Mouse (Mus musculus): Measurements from ENCODE around the gene Furin.

Gene Furin

GRCm38 (mm10) chr7:80373850-80374249, 31.4 kb downstream of the Furin start:
- no peak for DNase-seq (ENCODE audit: extremely low spot score, low read depth, low spot score)

DNA sequence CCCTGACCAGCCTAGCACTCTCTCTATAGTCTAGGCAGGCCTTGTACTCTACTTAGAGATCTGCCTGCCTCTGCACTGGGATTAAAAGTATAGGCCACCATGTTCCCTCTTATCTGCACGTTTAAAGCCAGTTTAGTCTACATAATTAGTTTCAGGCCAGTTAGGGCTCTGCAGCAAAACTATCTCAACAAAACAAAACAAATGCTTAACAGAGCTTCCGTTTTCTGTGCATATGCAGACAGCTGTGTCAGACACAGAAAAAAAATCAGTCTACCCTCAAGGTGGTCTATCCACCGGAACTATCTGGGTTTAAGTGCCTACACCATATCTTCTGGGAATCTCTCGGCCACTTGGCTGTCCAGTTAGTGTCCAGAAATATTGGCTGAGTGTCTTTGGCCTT, 31.9 kb downstream of the Furin start:
- no peak for DNase-seq (ENCODE audit: extremely low spot score, low read depth, low spot score)

- DNase-seq (ENCODE audit: extremely low spot score, low read depth, low spot score): no peak
These were observed 32.6 kb downstream of the Furin start for GRCm38 (mm10) chr7:80372667-80373066.

- DNase-seq (ENCODE audit: extremely low spot score, low read depth, low spot score): no peak
These were observed 33.1 kb downstream of the Furin start for GRCm38 (mm10) chr7:80372166-80372565.

DNA sequence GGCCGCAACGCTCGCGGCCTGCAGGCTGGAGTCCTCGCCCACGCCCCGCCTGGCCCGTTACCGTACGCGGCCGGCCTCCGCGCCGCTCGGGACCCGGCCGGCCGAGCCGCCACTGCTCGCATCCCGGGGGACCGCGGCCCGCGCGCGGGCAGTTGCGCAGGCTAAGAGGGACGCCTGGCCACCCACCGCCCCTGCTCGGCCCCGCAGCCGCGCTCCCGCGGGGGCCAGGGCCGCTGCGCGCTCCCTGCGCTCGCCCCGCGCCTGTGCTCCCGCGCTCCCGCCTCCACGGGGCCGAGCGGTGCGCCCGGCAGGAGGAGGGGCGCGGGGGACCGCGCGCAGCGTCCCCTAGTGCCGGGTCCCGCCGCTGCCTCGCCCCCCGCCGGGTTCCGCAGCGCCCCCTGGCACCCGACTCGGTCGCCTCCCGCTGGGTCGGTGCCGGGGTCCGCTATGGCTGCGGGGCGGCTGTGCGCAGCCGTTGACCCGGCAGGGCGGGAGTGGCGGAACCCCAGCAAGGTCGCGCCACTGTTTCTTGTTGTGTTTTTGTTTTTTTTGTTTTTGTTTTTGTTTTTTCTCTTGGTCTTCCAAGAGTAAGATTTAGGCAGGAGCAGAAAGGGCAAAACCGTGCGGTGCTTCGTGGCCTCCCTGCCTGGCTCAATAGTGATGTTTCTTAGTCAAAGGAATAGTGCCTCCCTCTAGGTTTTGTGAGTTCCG, 34.0 kb downstream of the Furin start, which contains the start of gene Man2a2:
Gene Man2a2 (minus strand): TSS at position 335 of the 711 bp plus-strand sequence.
- no peak for DNase-seq (ENCODE audit: extremely low spot score, low read depth, low spot score)

- no peak for DNase-seq (ENCODE audit: extremely low spot score, low read depth, low spot score)
These were observed 34.6 kb downstream of the Furin start for GRCm38 (mm10) chr7:80370649-80371040.

GRCm38 (mm10) chr7:80369967-80370431, 35.2 kb downstream of the Furin start:
- no peak for DNase-seq (ENCODE audit: extremely low spot score, low read depth, low spot score)

DNA sequence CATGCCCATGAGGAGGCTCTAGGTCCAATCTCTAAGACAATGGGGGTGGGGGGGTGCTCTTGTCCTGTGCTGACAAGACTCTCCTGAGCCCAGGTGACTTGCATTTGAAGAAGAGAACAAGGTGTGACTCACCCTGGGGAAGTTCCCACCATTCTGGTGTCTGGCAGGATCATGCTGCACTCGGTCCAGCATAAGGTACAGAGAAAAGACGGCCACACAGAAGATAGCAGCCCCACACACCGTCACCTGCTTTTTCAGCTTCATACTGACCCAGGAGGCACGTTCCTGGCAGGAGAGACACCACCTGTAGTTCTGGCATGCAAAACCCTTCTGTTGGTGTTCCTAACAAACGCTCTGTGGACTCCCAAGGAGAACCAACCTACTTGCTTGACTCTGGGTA, 35.8 kb downstream of the Furin start:
- no peak for DNase-seq (ENCODE audit: extremely low spot score, low read depth, low spot score)

GRCm38 (mm10) chr7:80368635-80369421, 36.4 kb downstream of the Furin start:
- DNase-seq (ENCODE audit: extremely low spot score, low read depth, low spot score): no peak

GRCm38 (mm10) chr7:80368009-80368408, 37.2 kb downstream of the Furin start:
- DNase-seq (ENCODE audit: extremely low spot score, low read depth, low spot score): no peak

- DNase-seq (ENCODE audit: extremely low spot score, low read depth, low spot score): no peak
These were observed 38.0 kb downstream of the Furin start for GRCm38 (mm10) chr7:80367232-80367631.

GRCm38 (mm10) chr7:80365759-80366158, 39.5 kb downstream of the Furin start:
- DNase-seq (ENCODE audit: extremely low spot score, low read depth, low spot score): no peak

DNA sequence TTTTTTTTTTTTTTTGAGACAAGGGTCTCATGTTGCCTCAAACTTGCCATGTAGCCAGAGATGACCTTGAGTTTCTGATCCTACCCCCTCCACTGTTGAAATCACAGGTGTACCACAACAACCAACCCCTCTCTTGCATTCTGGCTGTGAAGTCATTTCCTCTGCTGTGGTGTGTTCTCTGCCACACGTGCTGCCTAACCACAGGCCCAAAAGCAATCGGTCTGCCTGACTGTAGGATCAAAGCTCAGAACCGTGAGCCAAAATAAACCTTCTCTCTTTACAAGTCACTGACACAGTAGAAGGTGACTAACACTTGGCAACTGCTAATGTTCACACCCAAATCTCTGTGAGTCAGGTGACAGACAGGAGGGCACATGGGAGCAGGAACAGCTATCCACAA, 44.8 kb downstream of the Furin start:
- DNase-seq (ENCODE audit: extremely low spot score, low read depth, low spot score): no peak

DNA sequence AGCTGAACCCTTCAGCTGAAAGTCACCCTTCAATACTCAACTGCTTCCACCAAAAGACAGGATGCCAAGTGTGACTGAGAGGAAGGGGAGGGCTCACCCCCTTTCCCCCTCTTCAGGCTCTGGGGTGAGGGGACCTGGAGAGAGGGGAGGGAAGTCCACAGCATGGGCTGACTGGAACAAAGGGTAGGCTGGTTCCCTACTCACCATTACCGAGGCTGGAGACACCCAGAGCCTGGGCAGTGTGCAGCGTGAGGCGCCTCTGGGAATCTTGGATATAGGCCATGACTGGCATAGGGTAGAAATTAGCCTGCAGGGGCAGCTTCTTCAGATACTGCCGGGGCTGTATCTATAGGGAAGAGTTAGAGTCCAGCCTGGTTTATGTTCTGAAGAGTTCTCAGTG, 47.2 kb downstream of the Furin start:
- DNase-seq (ENCODE audit: extremely low spot score, low read depth, low spot score): no peak

DNA sequence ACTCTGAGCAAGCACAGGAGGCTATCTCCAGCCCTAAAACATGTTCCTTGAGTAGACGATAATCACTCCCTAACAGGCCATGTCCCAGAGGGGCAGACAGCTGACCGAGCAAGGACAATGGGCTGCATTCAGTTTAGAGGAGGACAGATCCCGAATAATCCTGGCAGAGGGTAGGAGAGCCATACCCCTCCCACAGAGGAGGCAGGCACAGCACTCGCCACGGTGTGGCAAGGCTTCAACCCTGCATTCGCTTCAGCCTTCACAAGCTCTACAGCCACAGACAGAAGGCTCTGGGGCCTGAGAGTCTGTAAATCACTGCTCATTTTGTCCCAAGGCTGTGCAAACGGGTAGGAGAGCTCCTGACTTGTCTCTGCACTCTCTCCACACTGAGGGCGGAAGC, 48.1 kb downstream of the Furin start:
- DNase-seq (ENCODE audit: extremely low spot score, low read depth, low spot score): no peak

- DNase-seq (ENCODE audit: extremely low spot score, low read depth, low spot score): no peak
These were observed 48.9 kb downstream of the Furin start for GRCm38 (mm10) chr7:80356351-80356750.

DNA sequence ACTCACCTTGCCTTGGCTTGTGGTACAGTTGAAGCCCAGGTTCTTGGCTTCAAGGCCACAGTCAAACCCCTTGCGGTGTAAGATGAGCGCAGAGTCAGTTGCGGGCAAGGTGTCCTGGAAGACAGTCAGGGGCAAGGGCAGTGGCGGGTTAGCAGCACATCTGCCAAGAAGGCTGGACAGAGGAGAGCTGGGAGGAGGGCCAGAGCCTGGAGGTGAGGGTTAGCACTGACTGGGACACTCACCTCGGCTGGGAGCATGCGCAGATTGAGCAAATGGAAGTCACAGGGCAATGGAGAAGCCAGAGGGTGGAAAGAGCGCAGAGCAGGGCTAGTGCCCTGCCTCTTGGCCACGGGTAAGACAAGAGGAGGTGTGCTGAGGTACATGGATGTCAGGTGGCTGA, 52.3 kb downstream of the Furin start:
- no peak for DNase-seq (ENCODE audit: extremely low spot score, low read depth, low spot score)

DNA sequence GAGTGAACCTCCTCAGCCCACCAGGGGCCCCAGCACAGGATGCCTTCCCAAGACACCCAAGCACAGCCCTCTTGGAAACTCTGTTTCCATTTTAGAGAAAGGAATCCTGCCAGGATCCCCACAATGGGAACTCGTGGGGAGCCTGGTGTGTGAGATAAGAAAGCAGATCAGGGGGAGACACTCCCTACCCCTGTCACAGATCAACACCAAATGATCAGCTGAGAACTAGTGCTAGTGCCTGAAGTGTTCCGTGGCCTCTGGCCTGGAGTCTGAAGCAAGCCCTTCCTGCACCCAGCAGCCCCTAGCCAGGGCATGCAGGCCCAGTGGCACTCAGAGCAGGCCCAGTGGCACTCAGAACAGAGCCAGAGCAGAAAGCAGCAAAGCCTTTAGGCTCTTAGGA, 54.4 kb downstream of the Furin start:
- DNase-seq (ENCODE audit: extremely low spot score, low read depth, low spot score): no peak

- no peak for DNase-seq (ENCODE audit: extremely low spot score, low read depth, low spot score)
These were observed 57.3 kb downstream of the Furin start for GRCm38 (mm10) chr7:80347670-80348586.

DNA sequence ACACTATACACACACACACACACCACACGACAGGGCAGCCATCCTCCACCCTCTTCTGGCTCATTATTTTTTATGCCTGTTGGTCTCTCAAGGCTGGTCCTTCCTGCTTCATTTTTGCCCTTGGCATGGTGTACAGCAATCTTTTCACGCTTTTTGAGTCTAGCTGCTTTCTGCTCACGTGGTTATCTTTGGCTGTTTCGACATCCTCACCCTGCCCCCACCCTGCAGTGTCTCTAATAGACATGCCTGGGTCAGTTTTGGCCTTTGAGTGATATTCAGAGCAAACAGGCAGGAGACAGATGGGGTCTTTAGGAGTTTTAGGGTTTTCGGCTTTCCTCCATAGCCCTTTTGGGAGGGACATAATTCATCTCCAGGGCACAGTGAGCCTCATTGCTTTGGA, 58.4 kb downstream of the Furin start:
- no peak for DNase-seq (ENCODE audit: extremely low spot score, low read depth, low spot score)

DNA sequence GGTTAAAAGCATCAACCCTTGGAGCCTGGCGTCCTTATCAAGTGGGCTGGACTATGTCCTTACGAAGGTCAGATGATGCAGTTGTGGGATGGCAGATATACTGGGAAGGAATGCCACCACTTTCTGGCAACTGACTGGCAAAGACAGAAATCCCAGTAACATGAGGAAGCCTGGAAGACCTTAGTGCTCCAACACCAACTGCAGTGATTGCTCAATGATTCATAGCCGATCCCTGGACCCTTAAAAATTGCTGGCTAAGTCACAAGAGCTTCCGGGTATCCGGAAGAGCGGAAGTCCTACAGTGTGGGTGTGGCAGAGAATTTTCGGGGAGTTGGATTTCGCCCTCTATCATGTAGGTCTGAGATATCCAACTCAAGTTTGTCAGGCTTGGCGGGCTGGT, 59.1 kb downstream of the Furin start:
- DNase-seq (ENCODE audit: extremely low spot score, low read depth, low spot score): no peak

All from hindlimb bud, embryonic 11.5 days (tissue).